Mouse (Mus musculus) gastrocnemius, adult 8-10 months (tissue): ENCODE measurements around the gene Gm3029. TPM values are rescaled to one million over a fixed set of nuclear protein-coding genes. Genes with fewer than 3 reads are reported as not detected.
"Not testable (repeated sequence)": the region's sequence is repeated elsewhere in the genome, so short reads cannot be mapped to it uniquely, and the experiment has no call there.

Experiments
- DNase-seq, 2 experiments: peaks; one replicate each; pipeline ENCODE4 v3.0.0; 2022; ENCODE audit warnings: low spot score in 2 of 2
- total RNA-seq, 4 experiments: library from RNA; stranded (reverse); gene quantifications; 2 replicates each; pipeline ENCODE4 v1.2.4; 2022

Gm3029 gene
- total RNA-seq: not detected

- not testable (repeated sequence) for DNase-seq
Observed at GRCm38 (mm10) chr14:3931456-3931855, at the start of gene Gm3029. Gene Gm3029 (plus strand): TSS chr14:3931756.

DNA sequence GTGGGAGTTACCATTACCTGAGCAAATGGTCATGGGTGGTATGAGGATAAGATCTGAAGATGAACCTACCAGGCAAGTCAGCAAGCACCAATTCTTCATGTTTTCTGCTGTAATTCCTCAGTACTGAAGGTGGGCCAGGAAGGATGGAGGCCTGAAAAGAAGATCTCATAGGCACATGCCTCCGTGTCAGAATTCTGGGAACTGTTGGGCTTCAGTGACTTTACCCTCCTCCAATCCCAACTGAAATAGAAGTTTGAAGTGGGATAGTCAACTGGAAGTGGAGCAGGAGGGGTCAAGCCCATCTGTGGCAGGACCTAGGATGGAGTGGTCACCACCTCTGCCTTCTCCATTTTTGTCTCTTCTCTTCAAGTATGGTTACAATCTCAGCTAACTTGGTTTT lies 47.7 kb upstream of the Gm3029 start, which contains the start of gene Gm2916:
TSS of gene Gm2916 (plus strand) at position 301 of the 400 bp plus-strand sequence.
- not testable (repeated sequence) for DNase-seq

DNA sequence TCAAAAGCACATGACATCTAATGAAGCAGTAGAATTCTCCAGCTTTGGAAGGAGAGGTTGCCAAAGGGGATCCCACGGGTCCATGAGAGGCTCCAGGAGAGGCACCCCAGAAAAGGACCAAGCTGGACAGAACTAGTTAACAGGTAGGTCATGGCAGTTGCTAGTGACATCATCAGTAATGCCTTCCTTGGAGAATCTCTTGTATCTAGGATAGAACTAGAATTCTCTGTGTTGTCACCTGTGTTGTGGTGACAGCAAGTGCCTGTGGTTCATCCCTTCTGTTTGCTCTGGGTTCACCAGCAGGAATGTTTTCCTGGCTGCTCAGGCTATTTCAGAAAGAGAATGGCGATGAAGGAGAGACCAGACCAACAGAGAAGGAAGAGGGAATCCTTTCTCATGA lies 31.7 kb downstream of the Gm3029 start, which contains the start of gene Gm3095:
TSS of gene Gm3095 (plus strand) at position 301 of the 400 bp plus-strand sequence.
- DNase-seq: not testable (repeated sequence)

Other genes with a start within 250 kb of the Gm3029 start
- not detected for gene Gm3043, start 243.0 kb upstream of the Gm3029 start, total RNA-seq
- not detected for gene Gm3002, start 121.7 kb upstream of the Gm3029 start, total RNA-seq
- gene Gm3033, start 85.5 kb upstream of the Gm3029 start, total RNA-seq: not detected
- not detected for gene Gm2916, start 47.6 kb upstream of the Gm3029 start, total RNA-seq
- gene Gm3095, start 31.8 kb downstream of the Gm3029 start, total RNA-seq: not detected
- not detected for gene Gm3099, start 66.6 kb downstream of the Gm3029 start, total RNA-seq
- gene Gm5796, start 92.2 kb downstream of the Gm3029 start, total RNA-seq: under 1 TPM in 1 of 4 experiments, not detected in 3; 0.38 TPM
- not detected for gene Gm3115, start 152.4 kb downstream of the Gm3029 start, total RNA-seq
- gene Gm8108, start 178.8 kb downstream of the Gm3029 start, total RNA-seq: under 1 TPM in 2 of 4 experiments, not detected in 2; 0.24 to 0.34 TPM
- not detected for gene Gm3127, start 233.3 kb downstream of the Gm3029 start, total RNA-seq